Mouse (Mus musculus) midbrain, postnatal 0 days (tissue): ENCODE measurements around the gene Arhgap28. TPM values are rescaled to one million over a fixed set of nuclear protein-coding genes. Genes with fewer than 3 reads are reported as not detected.

Source experiments
- ATAC-seq: fragments of 200-750 bp; cut with Nextera tagmentation; 2 replicates; pipeline ENCODE4 v1.8.0; 2017; ENCODE audit warnings: moderate number of reproducible peaks, mild to moderate bottlenecking, moderate TSS enrichment, moderate library complexity; ENCODE audit not compliant: low FRiP score
- DNase-seq: peaks from one replicate; pipeline ENCODE4 v3.0.0-alpha.2; 2015; ENCODE audit warnings: low spot score
- H3K27ac ChIP-seq: fragments of 300-500 bp; sonication (generic); 2 replicates; pipeline ENCODE4 v1.5.1; 2014; ENCODE audit warnings: low read depth, mild to moderate bottlenecking, low read length, mixed read lengths
- H3K27me3 ChIP-seq: fragments of 300-500 bp; sonication (generic); 2 replicates; pipeline ENCODE4 v1.6.1; 2014; ENCODE audit warnings: low read length, control low read depth, mixed read lengths; ENCODE audit not compliant: insufficient read depth
- H3K36me3 ChIP-seq: fragments of 300-500 bp; sonication (generic); 2 replicates; pipeline ENCODE4 v1.6.1; 2014; ENCODE audit warnings: low read length, control low read depth, mixed read lengths; ENCODE audit not compliant: insufficient read depth
- H3K4me1 ChIP-seq: fragments of 300-500 bp; sonication (generic); 2 replicates; pipeline ENCODE4 v1.6.1; 2014; ENCODE audit warnings: mild to moderate bottlenecking, control low read depth, antibody characterized with exemption, low read length, mixed read lengths; ENCODE audit not compliant: insufficient read depth
- H3K4me2 ChIP-seq: fragments of 300-500 bp; sonication (generic); 2 replicates; pipeline ENCODE4 v1.6.1; 2014; ENCODE audit warnings: low read depth, mild to moderate bottlenecking, low read length, mixed read lengths; ENCODE audit not compliant: poor library complexity, severe bottlenecking
- H3K4me3 ChIP-seq: fragments of 300-500 bp; sonication (generic); 2 replicates; pipeline ENCODE4 v1.5.1; 2014; ENCODE audit warnings: low read depth, mild to moderate bottlenecking, low read length, moderate library complexity
- H3K9ac ChIP-seq: fragments of 300-500 bp; sonication (generic); replicated peaks from 2 replicates; pipeline ENCODE4 v1.6.1; 2014; ENCODE audit warnings: mild to moderate bottlenecking, low read length, moderate library complexity, mixed read lengths; ENCODE audit not compliant: poor library complexity, severe bottlenecking
- H3K9me3 ChIP-seq: fragments of 300-500 bp; sonication (generic); 2 replicates; pipeline ENCODE4 v1.6.1; 2016; ENCODE audit warnings: low read length, control low read depth
- CTCF ChIP-seq: IDR thresholded peaks from 2 replicates; pipeline ENCODE4 v1.5.1; 2016; ENCODE audit warnings: antibody characterized with exemption, mild to moderate bottlenecking
- WGBS: fragments of 180-500 bp; shearing (Covaris S2); extraction: QIAGEN DNeasy Blood & Tissue Kit; methylation state at CpG from one replicate; pipeline ENCODE4 v1.1.7; 2014; 5-methylcytosine and 5-hydroxymethylcytosine counted together
- polyA plus RNA-seq: library from polyadenylated mRNA; unstranded; fragments of >200 nt; fragmentation: Nextera tagmentation; extraction: Ambion mirVana; gene quantifications from 2 replicates; pipeline ENCODE4 v1.2.1, GENCODE M21; 2015
- total RNA-seq: library from RNA; depleted of rRNA; stranded (reverse); fragments of >200 nt; gene quantifications from 2 replicates; pipeline ENCODE4 v1.2.3, GENCODE M21; 2014

Gene Arhgap28
- total and polyA plus RNA-seq, 2 experiments from 2014 or later: 2.9 to 5.1 TPM

GRCm38 (mm10) chr17:67980573-67980972 lies 23.3 kb downstream of the Arhgap28 start:
- 82% methylated on average over 3 of the region's 3 CpGs for WGBS

GRCm38 (mm10) chr17:67979248-67979647 lies 24.7 kb downstream of the Arhgap28 start:
- Histone ChIP-seq H3K4me2 (no peak overlapping the region), H3K9me3 (no peaks in the 10 kb centered on the region), H3K36me3 (no peaks in the 10 kb centered on the region), H3K27ac (no peak overlapping the region), H3K9ac (no peak overlapping the region), H3K4me1 (0 out of 2 replicates have a peak, but pooled peaks cover 3% of the 10 kb centered on the region), H3K4me3 (no peak overlapping the region), H3K27me3 (no peaks in the 10 kb centered on the region)
- TF ChIP-seq CTCF: no peak
- ATAC-seq (no peak), DNase-seq (no peak)
- 94% methylated on average over 5 of the region's 5 CpGs for WGBS

More at GRCm38 (mm10) chr17:67980573-67980972, 23.3 kb downstream of the Arhgap28 start:
- Histone ChIP-seq H3K4me3 (no peak overlapping the region), H3K9me3 (no peaks in the 10 kb centered on the region), H3K27ac (no peak overlapping the region), H3K36me3 (no peaks in the 10 kb centered on the region), H3K4me2 (no peak overlapping the region), H3K4me1 (0 out of 2 replicates have a peak, but pooled peaks cover 3% of the 10 kb centered on the region), H3K9ac (no peak overlapping the region), H3K27me3 (no peaks in the 10 kb centered on the region)
- TF ChIP-seq CTCF: no peak
- no peak for ATAC-seq
- no peak for DNase-seq

- WGBS: 55% methylated on average over 3 of the region's 3 CpGs
- H3K36me3 ChIP-seq: no peaks in the 10 kb centered on the region
- DNase-seq (peak; percentile 53), ATAC-seq (no peak)
- H3K27ac ChIP-seq: no peak overlapping the region
- H3K27me3 ChIP-seq: no peaks in the 10 kb centered on the region
- H3K4me2 ChIP-seq: no peak overlapping the region
- 0 out of 2 replicates have a peak, but pooled peaks cover 3% of the 10 kb centered on the region for H3K4me1 ChIP-seq
- H3K9me3 ChIP-seq: no peaks in the 10 kb centered on the region
- no peak for TF ChIP-seq CTCF
- H3K9ac ChIP-seq: no peak overlapping the region
- H3K4me3 ChIP-seq: no peak overlapping the region
Measured at GRCm38 (mm10) chr17:67978786-67979185, 25.1 kb downstream of the Arhgap28 start.

- no peak overlapping the region for H3K9ac ChIP-seq
- 15% methylated on average over 2 of the region's 2 CpGs for WGBS
- H3K9me3 ChIP-seq: no peaks in the 10 kb centered on the region
- H3K4me2 ChIP-seq: no peak overlapping the region
- no peak for TF ChIP-seq CTCF
- no peaks in the 10 kb centered on the region for H3K36me3 ChIP-seq
- no peak for DNase-seq
- ATAC-seq: no peak
- H3K4me3 ChIP-seq: no peak overlapping the region
- H3K27ac ChIP-seq: no peak overlapping the region
- no peaks in the 10 kb centered on the region for H3K27me3 ChIP-seq
- 0 out of 2 replicates have a peak, but pooled peaks cover 3% of the 10 kb centered on the region for H3K4me1 ChIP-seq
Measured at GRCm38 (mm10) chr17:67976465-67976864, 27.5 kb downstream of the Arhgap28 start.

- Histone ChIP-seq H3K4me2 (no peak overlapping the region), H3K4me3 (no peak overlapping the region), H3K27ac (no peak overlapping the region), H3K9ac (no peak overlapping the region), H3K4me1 (0 out of 2 replicates have a peak, but pooled peaks cover 3% of the 10 kb centered on the region), H3K36me3 (no peaks in the 10 kb centered on the region), H3K9me3 (no peaks in the 10 kb centered on the region), H3K27me3 (no peaks in the 10 kb centered on the region)
- no peak for TF ChIP-seq CTCF
- no peak for ATAC-seq
- DNase-seq: no peak
Measured at GRCm38 (mm10) chr17:67976027-67976426, 27.9 kb downstream of the Arhgap28 start.

- H3K36me3 ChIP-seq: no peaks in the 10 kb centered on the region
- DNase-seq: no peak
- 62% methylated on average over 2 of the region's 2 CpGs for WGBS
- H3K4me2 ChIP-seq: no peak overlapping the region
- H3K27ac ChIP-seq: no peak overlapping the region
- H3K4me3 ChIP-seq: no peak overlapping the region
- no peaks in the 10 kb centered on the region for H3K27me3 ChIP-seq
- H3K4me1 ChIP-seq: 0 out of 2 replicates have a peak, but pooled peaks cover 3% of the 10 kb centered on the region
- no peak for TF ChIP-seq CTCF
- H3K9me3 ChIP-seq: no peaks in the 10 kb centered on the region
- no peak for ATAC-seq
- no peak overlapping the region for H3K9ac ChIP-seq
Measured at GRCm38 (mm10) chr17:67974679-67975078, 29.2 kb downstream of the Arhgap28 start.
